Mouse (Mus musculus): ENCODE data around the gene Rln3. TPM values are rescaled to one million over a fixed set of nuclear protein-coding genes. Genes with fewer than 3 reads are reported as not detected.
A peak's percentile ranks its signal among the peaks of the same experiment; 100 is the strongest.

Gene Rln3
- polyA plus RNA-seq, 1 experiment from 2014 or later = not detected

DNA sequence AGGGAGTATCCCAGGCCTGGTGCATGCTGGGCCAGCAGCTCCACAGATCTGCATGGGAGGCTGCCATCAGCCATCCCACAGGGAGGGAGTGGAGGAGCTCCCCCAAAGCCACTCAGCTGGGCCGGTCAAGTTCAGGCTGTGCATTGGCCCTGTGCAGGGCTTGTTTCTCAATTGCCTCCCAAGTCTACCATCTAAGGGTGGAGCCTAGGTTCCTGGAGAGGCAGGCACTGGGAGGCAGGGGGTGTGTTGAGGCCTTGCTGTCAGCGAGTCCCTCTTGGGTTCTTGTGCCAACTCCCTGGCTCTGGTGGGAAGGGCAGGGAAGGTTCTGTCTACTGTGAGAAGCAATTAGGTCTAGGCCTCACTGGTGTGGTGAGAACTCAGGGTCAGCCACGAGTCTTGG lies 27.1 kb upstream of the Rln3 start:
- Histone ChIP-seq H3K9ac (no peak overlapping the region), H3K27ac (no peak overlapping the region), H3K36me3 (peaks cover 15% of the 10 kb centered on the region; the same call in 1 of the 2 replicates), H3K9me3 (no peaks in the 10 kb centered on the region), H3K27me3 (no peaks in the 10 kb centered on the region), H3K4me3 (no peak overlapping the region), H3K4me2 (no peak overlapping the region), H3K4me1 (peaks cover 45% of the 10 kb centered on the region)
- WGBS = 67% methylated on average over 3 of the region's 3 CpGs
- no peak for ATAC-seq (ENCODE audit: insufficient number of reproducible peaks, low FRiP score, low TSS enrichment, low read depth)

GRCm38 (mm10) chr8:84070667-84071066 lies 25.9 kb upstream of the Rln3 start:
- peaks cover 8% of the 10 kb centered on the region; the same call in 1 of the 2 replicates for H3K36me3 ChIP-seq
- no peaks in the 10 kb centered on the region for H3K27me3 ChIP-seq
- ATAC-seq (ENCODE audit: insufficient number of reproducible peaks, low FRiP score, low TSS enrichment, low read depth) = no peak
- no peaks in the 10 kb centered on the region for H3K9me3 ChIP-seq
- peak overlapping the region; percentile 50; the same call in 1 of the 2 replicates for H3K27ac ChIP-seq
- H3K4me2 ChIP-seq = no peak overlapping the region
- no peak overlapping the region for H3K9ac ChIP-seq
- H3K4me3 ChIP-seq = no peak overlapping the region
- H3K4me1 ChIP-seq = peaks cover 45% of the 10 kb centered on the region
- WGBS = 69% methylated on average over 2 of the region's 2 CpGs

- Histone ChIP-seq H3K27ac (no peak overlapping the region), H3K4me2 (no peak overlapping the region), H3K4me1 (peaks cover 45% of the 10 kb centered on the region), H3K4me3 (no peak overlapping the region), H3K36me3 (peaks cover 5% of the 10 kb centered on the region; the same call in 1 of the 2 replicates), H3K27me3 (no peaks in the 10 kb centered on the region), H3K9ac (no peak overlapping the region), H3K9me3 (no peaks in the 10 kb centered on the region)
- WGBS = 75% methylated on average over 5 of the region's 5 CpGs
- ATAC-seq (ENCODE audit: insufficient number of reproducible peaks, low FRiP score, low TSS enrichment, low read depth) = no peak
These were observed 25.4 kb upstream of the Rln3 start for GRCm38 (mm10) chr8:84070241-84070640.

DNA sequence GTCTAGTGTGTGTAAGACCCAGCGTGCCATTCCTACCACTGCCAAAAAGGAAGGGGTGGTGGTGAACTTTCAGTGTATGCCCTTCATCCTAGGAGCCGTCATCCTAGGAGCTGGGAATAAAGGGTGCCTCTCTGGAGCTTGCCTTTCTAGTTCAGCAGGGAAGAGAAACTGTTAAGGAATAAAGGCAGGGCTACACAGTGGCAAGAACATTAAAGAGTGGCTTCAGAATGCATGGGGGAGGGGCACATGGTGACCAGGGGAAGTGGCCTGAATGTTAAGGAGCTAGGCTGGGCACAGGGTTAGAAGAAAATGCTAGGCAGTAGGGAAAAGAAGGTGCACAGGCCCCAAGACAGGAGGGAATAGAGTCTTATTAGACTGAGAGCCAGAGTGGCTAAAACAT lies 24.9 kb upstream of the Rln3 start:
- no peak overlapping the region for H3K27ac ChIP-seq
- no peak overlapping the region for H3K4me2 ChIP-seq
- H3K4me1 ChIP-seq = peaks cover 45% of the 10 kb centered on the region
- ATAC-seq (ENCODE audit: insufficient number of reproducible peaks, low FRiP score, low TSS enrichment, low read depth) = no peak
- H3K36me3 ChIP-seq = peaks cover 3% of the 10 kb centered on the region; the same call in 1 of the 2 replicates
- no peak overlapping the region for H3K9ac ChIP-seq
- no peak overlapping the region for H3K4me3 ChIP-seq
- H3K27me3 ChIP-seq = no peaks in the 10 kb centered on the region
- WGBS = 61% methylated on average over 2 of the region's 2 CpGs
- no peaks in the 10 kb centered on the region for H3K9me3 ChIP-seq

DNA sequence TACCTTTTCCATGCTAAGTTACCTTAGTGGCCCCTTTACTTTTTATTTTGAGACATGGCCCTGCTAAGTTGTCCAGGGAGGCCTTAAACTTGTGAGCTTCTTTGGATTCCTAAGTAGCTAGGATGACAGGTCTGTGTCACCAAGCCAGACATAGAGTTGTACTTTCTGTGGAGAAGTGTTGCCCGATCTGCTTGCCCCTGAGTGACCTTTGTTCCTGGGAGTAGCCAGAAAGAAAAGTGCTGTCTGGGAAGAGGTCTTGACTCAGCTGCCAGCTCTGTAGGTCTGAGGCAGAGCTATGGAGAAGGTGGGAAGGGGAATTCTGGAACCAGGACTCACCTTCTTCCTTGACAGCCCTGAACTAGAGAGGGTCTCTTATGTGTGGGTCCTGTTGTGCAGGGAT lies 24.4 kb upstream of the Rln3 start:
- no peak overlapping the region for H3K4me2 ChIP-seq
- no peaks in the 10 kb centered on the region for H3K9me3 ChIP-seq
- no peak overlapping the region; the same call in 1 of the 2 replicates for H3K27ac ChIP-seq
- H3K4me1 ChIP-seq = peaks cover 45% of the 10 kb centered on the region
- H3K36me3 ChIP-seq = no peaks in the 10 kb centered on the region; the same call in 1 of the 2 replicates
- H3K27me3 ChIP-seq = no peaks in the 10 kb centered on the region
- 41% methylated on average over 1 of the region's 1 CpGs for WGBS
- no peak overlapping the region for H3K9ac ChIP-seq
- no peak overlapping the region for H3K4me3 ChIP-seq
- no peak for ATAC-seq (ENCODE audit: insufficient number of reproducible peaks, low FRiP score, low TSS enrichment, low read depth)

- Histone ChIP-seq H3K4me2 (no peak overlapping the region), H3K27me3 (no peaks in the 10 kb centered on the region), H3K4me1 (peaks cover 45% of the 10 kb centered on the region), H3K27ac (no peak overlapping the region; the same call in 1 of the 2 replicates), H3K9me3 (no peaks in the 10 kb centered on the region), H3K4me3 (no peak overlapping the region), H3K36me3 (no peaks in the 10 kb centered on the region), H3K9ac (no peak overlapping the region)
- WGBS = 55% methylated on average over 12 of the region's 12 CpGs
- no peak for ATAC-seq (ENCODE audit: insufficient number of reproducible peaks, low FRiP score, low TSS enrichment, low read depth)
These were observed 23.7 kb upstream of the Rln3 start for GRCm38 (mm10) chr8:84068316-84069035.

- no peak overlapping the region for H3K27ac ChIP-seq
- H3K9me3 ChIP-seq = no peaks in the 10 kb centered on the region
- ATAC-seq (ENCODE audit: insufficient number of reproducible peaks, low FRiP score, low TSS enrichment, low read depth) = no peak
- H3K4me2 ChIP-seq = peak overlapping the region; percentile 50
- no peaks in the 10 kb centered on the region for H3K27me3 ChIP-seq
- peak overlapping the region; percentile 99 for H3K4me3 ChIP-seq
- H3K4me1 ChIP-seq = peaks cover 42% of the 10 kb centered on the region
- 78% methylated on average over 7 of the region's 7 CpGs for WGBS
- no peaks in the 10 kb centered on the region for H3K36me3 ChIP-seq
- H3K9ac ChIP-seq = no peak overlapping the region
These were observed 23.1 kb upstream of the Rln3 start for GRCm38 (mm10) chr8:84067911-84068310.

DNA sequence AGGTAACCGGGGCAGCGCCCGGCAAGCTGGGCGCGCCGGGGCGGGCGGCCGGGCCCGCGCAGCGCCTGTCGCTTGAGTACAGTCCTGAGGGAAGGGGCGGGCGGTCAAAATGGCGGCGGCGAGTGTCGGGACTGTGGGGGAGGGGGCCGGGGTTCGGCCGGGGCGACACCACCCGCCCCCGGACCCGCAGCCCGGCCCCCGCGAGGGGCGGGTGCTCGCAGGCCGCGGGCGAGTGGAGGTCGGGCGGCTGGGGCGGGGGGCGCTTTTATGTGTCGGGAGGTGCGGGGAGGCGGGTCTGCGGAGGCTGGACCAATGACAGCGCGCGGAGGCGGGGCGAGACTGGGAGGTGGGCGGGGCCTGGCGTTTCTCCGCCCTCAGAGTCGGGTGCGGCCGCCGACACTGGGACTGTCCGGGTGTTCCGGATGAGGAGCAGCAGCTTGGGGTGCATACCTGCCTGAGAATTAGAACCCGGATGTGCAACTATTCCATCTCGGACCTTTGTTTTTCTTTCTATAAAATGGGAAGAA lies 22.3 kb upstream of the Rln3 start:
- Histone ChIP-seq H3K9me3 (no peaks in the 10 kb centered on the region), H3K27me3 (no peaks in the 10 kb centered on the region), H3K4me2 (peak overlapping the region; percentile 50), H3K4me1 (peaks cover 42% of the 10 kb centered on the region), H3K4me3 (peak overlapping the region; percentile 99), H3K27ac (peak overlapping the region; percentile 98), H3K36me3 (no peaks in the 10 kb centered on the region), H3K9ac (peak overlapping the region; percentile 91)
- 1% methylated on average over 54 of the region's 58 CpGs for WGBS
- peak; percentile 74 for ATAC-seq (ENCODE audit: insufficient number of reproducible peaks, low FRiP score, low TSS enrichment, low read depth)

DNA sequence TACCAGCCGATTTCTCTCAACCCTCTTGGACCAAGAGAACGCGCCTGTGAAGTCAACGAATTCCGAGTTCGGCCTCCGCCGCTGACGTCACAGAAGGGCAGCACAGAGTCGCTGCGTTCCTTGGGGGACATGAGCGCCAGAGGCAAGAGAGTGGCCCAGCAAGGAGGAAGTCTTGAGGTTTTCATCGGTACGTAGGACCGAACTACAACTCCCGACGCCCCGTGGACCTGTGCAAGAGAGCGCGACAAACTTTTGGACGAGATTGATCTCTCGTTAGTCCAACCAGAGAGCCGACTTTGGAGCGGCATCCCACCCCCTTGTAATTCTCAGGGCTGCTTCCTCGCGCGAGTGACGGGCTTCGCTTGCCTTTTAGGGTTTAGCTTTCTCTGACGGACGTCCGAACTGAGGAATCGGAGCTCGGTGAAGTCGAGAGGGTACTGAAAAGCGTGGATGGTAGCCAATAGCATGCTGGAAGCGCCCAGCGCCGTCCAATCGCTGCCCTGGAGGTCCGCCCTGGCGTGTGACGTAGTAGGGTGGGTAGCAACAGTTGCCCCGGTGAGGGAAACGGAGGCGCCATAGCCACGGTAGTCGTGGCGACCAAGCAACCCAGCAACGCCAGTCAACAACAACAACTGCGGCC lies 21.6 kb upstream of the Rln3 start, which contains the start of gene Rfx1:
Rfx1 (plus strand) TSS at position 544 of the 640 bp plus-strand sequence.
- Histone ChIP-seq H3K27me3 (no peaks in the 10 kb centered on the region), H3K4me2 (peak within 1 kb of the TSS; percentile 65), H3K9me3 (no peaks in the 10 kb centered on the region), H3K36me3 (no peaks in the 10 kb centered on the region), H3K4me3 (peak within 1 kb of the TSS; percentile 99), H3K27ac (peak within 1 kb of the TSS; percentile 98), H3K9ac (peak within 1 kb of the TSS; percentile 91), H3K4me1 (peaks cover 36% of the 10 kb centered on the region)
- WGBS = under 1% methylated on average over 51 of the region's 51 CpGs
- ATAC-seq (ENCODE audit: insufficient number of reproducible peaks, low FRiP score, low TSS enrichment, low read depth) = peak; percentile 98

DNA sequence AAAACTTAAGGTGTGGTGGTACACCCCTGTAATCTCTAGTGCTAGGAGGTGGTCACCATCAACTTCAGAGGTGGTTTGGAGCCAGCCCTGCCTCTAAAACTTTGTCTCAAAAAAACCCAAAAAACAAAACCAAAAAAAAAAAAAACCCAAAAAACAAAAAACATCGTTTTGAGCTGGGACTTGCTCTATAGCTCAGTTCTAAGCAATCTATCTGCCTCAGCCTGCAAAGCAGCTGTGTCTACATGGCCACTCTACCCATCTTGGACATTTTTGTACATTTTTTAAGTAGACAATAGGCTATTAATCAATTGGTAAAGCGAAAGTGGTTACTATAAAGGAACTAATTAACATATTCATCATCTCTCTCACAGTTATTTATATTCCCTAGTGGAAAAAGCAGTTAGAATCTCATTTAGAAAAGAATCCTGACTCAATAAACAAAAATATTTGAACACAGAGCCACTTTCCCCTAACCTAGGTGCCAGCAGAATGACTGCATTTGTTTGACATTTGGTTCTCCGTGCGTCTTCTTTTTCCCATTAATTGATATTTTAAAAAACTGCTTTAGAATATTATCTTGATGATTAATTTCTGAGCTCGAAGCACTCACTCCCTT lies 20.8 kb upstream of the Rln3 start:
- Histone ChIP-seq H3K27ac (peak overlapping the region; percentile 83), H3K27me3 (no peaks in the 10 kb centered on the region), H3K9ac (peak overlapping the region; percentile 66), H3K4me3 (peak overlapping the region; percentile 99), H3K9me3 (no peaks in the 10 kb centered on the region), H3K4me2 (peak overlapping the region; percentile 65), H3K36me3 (no peaks in the 10 kb centered on the region), H3K4me1 (peaks cover 34% of the 10 kb centered on the region)
- 28% methylated on average over 5 of the region's 5 CpGs for WGBS
- ATAC-seq (ENCODE audit: insufficient number of reproducible peaks, low FRiP score, low TSS enrichment, low read depth) = no peak

GRCm38 (mm10) chr8:84065037-84065436 lies 20.2 kb upstream of the Rln3 start, which contains the start of gene Gm10643:
Gene Gm10643 (minus strand): TSS chr8:84065137.
- ATAC-seq (ENCODE audit: insufficient number of reproducible peaks, low FRiP score, low TSS enrichment, low read depth) = no peak
- Histone ChIP-seq H3K4me2 (peak within 1 kb of the TSS; percentile 65), H3K27ac (peak within 1 kb of the TSS; percentile 83), H3K4me1 (peaks cover 30% of the 10 kb centered on the region), H3K27me3 (no peaks in the 10 kb centered on the region), H3K36me3 (no peaks in the 10 kb centered on the region), H3K4me3 (peak within 1 kb of the TSS; percentile 99), H3K9me3 (no peaks in the 10 kb centered on the region), H3K9ac (peak within 1 kb of the TSS; percentile 66)
- 88% methylated on average over 1 of the region's 1 CpGs for WGBS
